Mouse (Mus musculus): Measurements from ENCODE around the gene Zfp62. TPM values are rescaled to one million over a fixed set of nuclear protein-coding genes. Genes with fewer than 3 reads are reported as not detected.
"Not testable (repeated sequence)": the region's sequence is repeated elsewhere in the genome, so short reads cannot be mapped to it uniquely, and the experiment has no call there.

Zfp62 gene
- polyA plus RNA-seq, 1 experiment from 2014 or later = 29.4 TPM

GRCm38 (mm10) chr11:49175345-49175744 is 27.7 kb upstream of the Zfp62 start:
- Histone ChIP-seq H3K4me3 (replicated peaks; ENCODE audit: low read depth, low read length) (no peak overlapping the region), H3K9ac (ENCODE audit: low read depth, low read length) (no peak overlapping the region), H3K36me3 (ENCODE audit: insufficient read depth, low read length) (no peaks in the 10 kb centered on the region), H3K4me2 (ENCODE audit: low read length) (no peak overlapping the region), H3K27ac (no peak overlapping the region), H3K4me1 (replicated peaks; ENCODE audit: insufficient read depth, low read length) (no peaks in the 10 kb centered on the region), H3K27me3 (ENCODE audit: insufficient read depth, low read length) (no peaks in the 10 kb centered on the region), H3K9me3 (replicated peaks; ENCODE audit: low read length) (no peaks in the 10 kb centered on the region)
- TF ChIP-seq CTCF (IDR thresholded peaks at IDR 0.05; ENCODE audit: low read depth) = no peak
- DNase-seq (ENCODE audit: low spot score) = no peak
- ATAC-seq (replicated peaks; ENCODE audit: low FRiP score, low read depth) = no peak
- 86% methylated on average over 8 of the region's 8 CpGs for WGBS

- H3K36me3 ChIP-seq (ENCODE audit: insufficient read depth, low read length); H3K4me2 ChIP-seq (ENCODE audit: low read length); H3K27ac ChIP-seq; H3K4me1 ChIP-seq (replicated peaks; ENCODE audit: insufficient read depth, low read length); H3K9me3 ChIP-seq (replicated peaks; ENCODE audit: low read length); H3K9ac ChIP-seq (ENCODE audit: low read depth, low read length); DNase-seq (ENCODE audit: low spot score); H3K4me3 ChIP-seq (replicated peaks; ENCODE audit: low read depth, low read length); ATAC-seq (replicated peaks; ENCODE audit: low FRiP score, low read depth); H3K27me3 ChIP-seq (ENCODE audit: insufficient read depth, low read length): not testable (repeated sequence)
- 63% methylated on average over 4 of the region's 4 CpGs for WGBS
Observed at GRCm38 (mm10) chr11:49176047-49176779, 26.9 kb upstream of the Zfp62 start.

DNA sequence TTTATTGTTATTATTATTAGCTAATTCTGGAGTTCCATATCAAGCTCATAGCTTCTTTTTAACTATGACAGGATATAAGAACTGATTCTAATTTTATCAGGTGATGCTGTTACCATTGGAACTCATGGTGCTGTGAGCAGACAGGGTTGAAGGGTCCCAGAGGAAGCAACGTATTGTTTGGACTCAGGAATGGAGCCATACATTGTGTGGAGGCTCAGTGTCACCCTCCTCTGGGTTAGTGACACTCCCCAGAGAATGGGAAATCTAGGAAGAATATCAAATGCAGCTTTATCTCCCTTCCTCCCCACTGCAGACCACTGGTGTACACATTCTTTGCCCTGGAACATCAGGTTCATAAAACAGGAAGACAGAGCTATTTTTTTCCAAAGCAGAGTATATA is 19.9 kb upstream of the Zfp62 start:
- DNase-seq (ENCODE audit: low spot score) (no peak), ATAC-seq (replicated peaks; ENCODE audit: low FRiP score, low read depth) (no peak)
- H3K9me3 ChIP-seq (replicated peaks; ENCODE audit: low read length) = no peaks in the 10 kb centered on the region
- H3K36me3 ChIP-seq (ENCODE audit: insufficient read depth, low read length) = no peaks in the 10 kb centered on the region
- H3K27me3 ChIP-seq (ENCODE audit: insufficient read depth, low read length) = no peaks in the 10 kb centered on the region
- no peak overlapping the region for H3K27ac ChIP-seq
- no peak for TF ChIP-seq CTCF (IDR thresholded peaks at IDR 0.05; ENCODE audit: low read depth)
- no peak overlapping the region for H3K4me3 ChIP-seq (replicated peaks; ENCODE audit: low read depth, low read length)
- H3K9ac ChIP-seq (ENCODE audit: low read depth, low read length) = no peak overlapping the region
- H3K4me2 ChIP-seq (ENCODE audit: low read length) = no peak overlapping the region
- 56% methylated on average over 1 of the region's 1 CpGs for WGBS
- H3K4me1 ChIP-seq (replicated peaks; ENCODE audit: insufficient read depth, low read length) = no peaks in the 10 kb centered on the region

- no peak overlapping the region for H3K4me3 ChIP-seq (replicated peaks; ENCODE audit: low read depth, low read length)
- peak; percentile 53 for TF ChIP-seq CTCF (IDR thresholded peaks at IDR 0.05; ENCODE audit: low read depth)
Observed at GRCm38 (mm10) chr11:49186452-49186851, 16.6 kb upstream of the Zfp62 start.

GRCm38 (mm10) chr11:49186955-49187488 is 16.1 kb upstream of the Zfp62 start, which contains the start of gene Btnl9:
Gene Btnl9 (minus strand): TSS chr11:49187159.
- Histone ChIP-seq H3K4me1 (replicated peaks; ENCODE audit: insufficient read depth, low read length) (no peaks in the 10 kb centered on the region), H3K9me3 (replicated peaks; ENCODE audit: low read length) (no peaks in the 10 kb centered on the region), H3K9ac (ENCODE audit: low read depth, low read length) (0 out of 2 replicates have a peak within 1 kb of the TSS, but pooled peaks have one; percentile 5), H3K27ac (peak within 1 kb of the TSS; percentile 43; the same call in 1 of the 2 replicates), H3K4me3 (replicated peaks; ENCODE audit: low read depth, low read length) (no peak within 1 kb of the TSS), H3K4me2 (ENCODE audit: low read length) (peak within 1 kb of the TSS; percentile 19; the same call in 1 of the 2 replicates), H3K27me3 (ENCODE audit: insufficient read depth, low read length) (no peaks in the 10 kb centered on the region), H3K36me3 (ENCODE audit: insufficient read depth, low read length) (no peaks in the 10 kb centered on the region)
- no peak for ATAC-seq (replicated peaks; ENCODE audit: low FRiP score, low read depth)
- DNase-seq (ENCODE audit: low spot score) = no peak
- WGBS = 56% methylated on average over 8 of the region's 8 CpGs
- no peak for TF ChIP-seq CTCF (IDR thresholded peaks at IDR 0.05; ENCODE audit: low read depth)

More at GRCm38 (mm10) chr11:49186452-49186851, 16.6 kb upstream of the Zfp62 start:
- Histone ChIP-seq H3K27me3 (ENCODE audit: insufficient read depth, low read length) (no peaks in the 10 kb centered on the region), H3K9me3 (replicated peaks; ENCODE audit: low read length) (no peaks in the 10 kb centered on the region), H3K9ac (ENCODE audit: low read depth, low read length) (no peak overlapping the region), H3K36me3 (ENCODE audit: insufficient read depth, low read length) (no peaks in the 10 kb centered on the region), H3K4me1 (replicated peaks; ENCODE audit: insufficient read depth, low read length) (no peaks in the 10 kb centered on the region), H3K27ac (no peak overlapping the region), H3K4me2 (ENCODE audit: low read length) (0 out of 2 replicates have a peak overlapping the region, but pooled peaks have one; percentile 19)
- 75% methylated on average over 6 of the region's 6 CpGs for whole genome bisulfite sequencing
- ATAC-seq (replicated peaks; ENCODE audit: low FRiP score, low read depth) (no peak), DNase-seq (ENCODE audit: low spot score) (no peak)

DNA sequence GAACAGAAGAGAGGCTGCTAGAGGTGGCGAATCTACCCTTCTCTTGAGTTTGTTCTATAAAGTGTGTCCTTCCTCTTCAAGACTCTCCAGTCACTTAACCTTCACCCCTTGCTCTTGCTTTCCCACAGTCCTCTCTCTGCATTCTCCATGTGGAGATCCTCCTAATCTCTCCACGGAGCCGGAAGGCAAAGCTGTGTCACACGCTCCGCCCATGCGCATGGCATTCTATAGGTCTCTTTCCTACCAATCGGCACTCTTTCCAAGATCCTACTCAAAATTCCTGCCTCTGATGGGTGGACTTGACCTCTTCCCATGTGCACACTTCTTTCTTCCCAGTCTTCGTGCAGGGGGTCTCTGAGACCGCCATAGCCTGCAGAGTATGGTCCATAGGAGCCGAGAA is 15.4 kb upstream of the Zfp62 start:
- Histone ChIP-seq H3K36me3 (ENCODE audit: insufficient read depth, low read length) (no peaks in the 10 kb centered on the region), H3K4me1 (replicated peaks; ENCODE audit: insufficient read depth, low read length) (no peaks in the 10 kb centered on the region), H3K9ac (ENCODE audit: low read depth, low read length) (0 out of 2 replicates have a peak overlapping the region, but pooled peaks have one; percentile 5), H3K9me3 (replicated peaks; ENCODE audit: low read length) (no peaks in the 10 kb centered on the region), H3K27me3 (ENCODE audit: insufficient read depth, low read length) (no peaks in the 10 kb centered on the region), H3K4me2 (ENCODE audit: low read length) (no peak overlapping the region), H3K4me3 (replicated peaks; ENCODE audit: low read depth, low read length) (no peak overlapping the region), H3K27ac (peak overlapping the region; percentile 43; the same call in 1 of the 2 replicates)
- DNase-seq (ENCODE audit: low spot score) (no peak), ATAC-seq (replicated peaks; ENCODE audit: low FRiP score, low read depth) (no peak)
- no peak for TF ChIP-seq CTCF (IDR thresholded peaks at IDR 0.05; ENCODE audit: low read depth)
- 76% methylated on average over 10 of the region's 10 CpGs for WGBS
